Mouse (Mus musculus): ENCODE measurements around the gene Cactin. TPM values are rescaled to one million over a fixed set of nuclear protein-coding genes. Genes with fewer than 3 reads are reported as not detected.
A peak's percentile ranks its signal among the peaks of the same experiment; 100 is the strongest.

The Cactin gene
- total RNA-seq, 2 experiments from 2014 or later = 10.5 to 24.7 TPM

- ATAC-seq (replicated peaks; ENCODE audit: low FRiP score, poor library complexity, severe bottlenecking) = no peak
Observed at GRCm38 (mm10) chr10:81335393-81336340, 14.8 kb downstream of the Cactin start.

- no peak for ATAC-seq (replicated peaks; ENCODE audit: low FRiP score, poor library complexity, severe bottlenecking)
Observed at GRCm38 (mm10) chr10:81336558-81336957, 15.7 kb downstream of the Cactin start.

- ATAC-seq (replicated peaks; ENCODE audit: low FRiP score, poor library complexity, severe bottlenecking) = no peak; the same call in 1 of the 2 replicates
Observed at GRCm38 (mm10) chr10:81340551-81341332, 19.8 kb downstream of the Cactin start.

- peak; percentile 56; the same call in 1 of the 2 replicates for ATAC-seq (replicated peaks; ENCODE audit: low FRiP score, poor library complexity, severe bottlenecking)
Observed at GRCm38 (mm10) chr10:81341333-81341949, 20.5 kb downstream of the Cactin start.

GRCm38 (mm10) chr10:81342686-81343505 lies 22.0 kb downstream of the Cactin start, which contains the start of gene Gipc3:
Gipc3 (minus strand) TSS chr10:81343266.
- no peak for ATAC-seq (replicated peaks; ENCODE audit: low FRiP score, poor library complexity, severe bottlenecking)

- no peak for ATAC-seq (replicated peaks; ENCODE audit: low FRiP score, poor library complexity, severe bottlenecking)
Observed at GRCm38 (mm10) chr10:81344421-81345161, 23.7 kb downstream of the Cactin start.

- ATAC-seq (replicated peaks; ENCODE audit: low FRiP score, poor library complexity, severe bottlenecking) = no peak
Observed at GRCm38 (mm10) chr10:81345162-81345534, 24.2 kb downstream of the Cactin start.

- ATAC-seq (replicated peaks; ENCODE audit: low FRiP score, poor library complexity, severe bottlenecking) = peak; percentile 59
Observed at GRCm38 (mm10) chr10:81346453-81347067, 25.7 kb downstream of the Cactin start.

- ATAC-seq (replicated peaks; ENCODE audit: low FRiP score, poor library complexity, severe bottlenecking) = peak; percentile 62
Observed at GRCm38 (mm10) chr10:81349146-81349545, 28.2 kb downstream of the Cactin start.

- no peak for ATAC-seq (replicated peaks; ENCODE audit: low FRiP score, poor library complexity, severe bottlenecking)
Observed at GRCm38 (mm10) chr10:81349961-81350350, 29.1 kb downstream of the Cactin start.

- ATAC-seq (replicated peaks; ENCODE audit: low FRiP score, poor library complexity, severe bottlenecking) = peak; percentile 82
Observed at GRCm38 (mm10) chr10:81350351-81351063, 29.6 kb downstream of the Cactin start, which contains the start of gene Hmg20b. Hmg20b (minus strand) TSS chr10:81350480.

GRCm38 (mm10) chr10:81351678-81352291 lies 30.9 kb downstream of the Cactin start:
- ATAC-seq (replicated peaks; ENCODE audit: low FRiP score, poor library complexity, severe bottlenecking) = peak; percentile 53

- ATAC-seq (replicated peaks; ENCODE audit: low FRiP score, poor library complexity, severe bottlenecking) = no peak
Observed at GRCm38 (mm10) chr10:81354738-81355477, 34.0 kb downstream of the Cactin start.

GRCm38 (mm10) chr10:81355533-81355932 lies 34.6 kb downstream of the Cactin start:
- no peak for ATAC-seq (replicated peaks; ENCODE audit: low FRiP score, poor library complexity, severe bottlenecking)

- ATAC-seq (replicated peaks; ENCODE audit: low FRiP score, poor library complexity, severe bottlenecking) = 0 out of 2 replicates have a peak, but pooled peaks have one; percentile 10
Observed at GRCm38 (mm10) chr10:81356352-81356990, 35.6 kb downstream of the Cactin start.

All from erythroid progenitor cell, adult 5-6 weeks (primary cell).